Mouse (Mus musculus) natural killer cell, adult 2 months (primary cell): ENCODE measurements around the gene Alas2.

Experiments used
- DNase-seq, 2 experiments: peaks; one replicate each; pipeline ENCODE4 v3.0.0; 2022; ENCODE audit warnings: low spot score in 2 of 2

Gene Alas2

DNA sequence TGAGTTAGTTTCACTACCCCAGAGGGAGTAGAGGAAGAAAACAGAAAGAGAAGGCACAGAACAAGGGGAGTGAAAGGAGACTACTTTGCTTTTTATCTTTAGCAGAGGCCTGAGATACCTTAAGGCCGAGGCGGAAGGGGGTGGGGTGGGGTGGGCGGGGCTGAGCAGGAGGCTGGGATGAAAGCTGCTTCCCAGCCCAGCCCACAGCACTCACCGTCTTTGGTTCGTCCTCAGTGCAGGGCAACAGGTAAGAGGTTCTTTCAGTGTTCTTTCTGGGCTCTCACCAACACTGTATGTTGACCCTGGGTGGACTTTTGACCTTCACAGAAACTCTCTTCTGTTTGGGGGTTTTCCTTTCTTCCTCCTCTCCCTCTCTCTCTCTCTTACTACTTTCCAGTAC lies at the start of gene Alas2:
Alas2 (plus strand) TSS at position 137 of the 400 bp plus-strand sequence.
- DNase-seq: no peak

DNA sequence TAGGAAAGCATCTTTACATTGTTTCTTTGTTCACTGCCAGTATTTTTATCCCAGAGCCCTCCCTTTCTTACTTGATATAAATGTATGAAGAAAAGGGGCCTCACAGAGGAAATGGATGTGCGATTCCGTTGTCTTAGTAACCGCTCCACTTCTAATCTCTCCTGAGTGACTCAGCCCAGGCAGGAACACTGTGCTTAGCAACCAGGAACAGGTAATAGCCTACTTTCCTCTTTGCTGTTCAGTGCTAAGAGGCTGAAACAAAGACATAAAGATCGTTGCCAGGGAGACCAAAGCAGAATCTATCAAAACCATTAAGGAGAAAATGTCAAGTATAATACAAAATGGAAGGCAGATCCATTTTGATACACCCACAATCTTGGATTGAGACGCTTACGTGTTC lies 38.5 kb upstream of the Alas2 start:
- no peak for DNase-seq

DNA sequence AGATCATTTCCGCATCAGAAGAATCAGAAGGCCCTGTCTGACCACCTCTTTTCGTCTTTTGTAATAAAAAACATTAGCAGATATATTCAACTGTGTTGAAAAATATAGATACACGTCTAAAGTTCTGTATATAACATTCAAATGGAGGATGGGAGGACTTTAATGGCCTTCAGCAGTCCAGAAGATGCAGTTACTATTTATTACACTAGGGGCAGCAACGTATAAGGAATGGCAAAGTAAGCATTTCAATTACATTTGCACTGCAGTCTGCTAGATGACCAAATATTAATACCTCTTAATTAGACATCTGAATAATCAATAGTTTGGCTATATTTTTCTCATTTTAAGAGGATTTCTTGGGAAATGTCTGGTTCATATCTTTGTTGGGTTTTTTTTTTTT lies 36.5 kb upstream of the Alas2 start:
- peak in 1 of 2 experiments; percentile 20 for DNase-seq

DNA sequence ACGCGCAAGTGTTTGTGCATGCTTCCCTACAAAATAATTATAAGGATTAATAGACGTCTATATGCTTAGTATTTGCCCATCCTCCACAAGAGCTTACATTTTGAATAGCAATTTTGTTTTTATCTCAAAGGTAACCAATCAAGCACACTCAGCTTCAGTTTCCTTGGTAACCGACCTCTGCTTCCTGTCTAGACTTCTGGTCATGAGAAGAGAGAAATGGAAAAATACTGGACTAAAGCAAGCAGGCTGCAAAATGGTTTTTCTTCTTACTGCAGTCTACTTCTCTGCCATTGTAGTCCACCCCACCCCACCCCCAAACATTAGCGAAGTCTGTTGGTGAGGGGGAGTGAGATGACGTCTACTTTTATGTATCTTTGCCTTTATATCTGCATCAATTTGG lies 35.9 kb upstream of the Alas2 start:
- DNase-seq: no peak

DNA sequence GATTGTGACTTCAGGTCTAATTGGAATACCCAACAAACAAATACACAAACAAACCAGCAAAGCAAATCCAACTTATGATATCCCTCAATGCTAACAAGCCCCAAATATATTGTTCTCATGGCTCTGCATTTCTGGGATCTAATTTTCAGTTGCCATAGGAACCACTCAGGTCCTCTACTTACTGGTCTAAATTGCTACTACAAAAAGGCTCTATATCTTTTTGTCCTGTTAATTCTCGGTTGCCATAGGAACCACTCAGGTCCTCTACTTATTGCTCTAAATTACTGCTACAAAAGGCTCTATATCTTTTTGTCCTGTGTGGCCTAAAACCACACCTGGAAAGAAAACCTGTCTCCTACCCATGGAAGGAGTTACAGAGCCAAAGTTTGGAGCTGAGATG lies 33.0 kb upstream of the Alas2 start:
- no peak for DNase-seq

DNA sequence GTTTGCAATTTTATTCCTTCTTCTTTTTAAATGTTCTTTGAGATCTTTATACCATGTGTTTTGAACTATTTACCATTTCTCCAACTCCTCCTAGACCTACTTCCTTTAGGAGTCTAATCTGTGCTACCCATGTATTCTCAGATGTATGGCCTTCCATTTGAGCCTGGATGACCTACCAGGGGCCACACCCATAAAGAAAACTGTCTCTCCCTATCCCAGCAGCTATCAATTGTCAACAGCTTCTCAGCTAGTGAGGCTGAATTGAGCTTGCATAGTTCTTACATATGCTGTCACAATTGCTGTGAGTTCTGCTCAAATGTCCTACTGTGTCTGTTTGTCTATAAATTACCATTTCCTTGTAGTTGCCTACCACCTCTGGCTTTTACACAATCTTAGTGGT lies 31.2 kb upstream of the Alas2 start:
- no peak for DNase-seq

DNA sequence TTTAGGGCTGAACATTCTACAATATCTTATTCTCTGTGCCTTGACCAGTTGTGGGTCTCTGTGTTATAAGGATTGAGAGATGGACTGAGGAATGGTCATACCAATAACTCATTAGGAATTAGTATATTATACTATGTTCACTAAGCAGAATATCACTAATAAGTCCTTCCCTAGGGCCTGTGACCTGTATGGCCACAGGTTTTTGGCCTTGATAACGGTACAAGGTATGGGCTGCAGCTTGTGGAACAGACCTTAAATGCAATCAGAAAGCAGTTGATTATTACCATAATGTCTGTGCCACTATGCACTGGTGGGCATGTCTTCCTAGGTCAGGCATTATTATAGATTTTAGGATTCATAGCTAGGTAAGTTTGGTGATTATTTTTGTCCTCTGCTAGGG lies 30.7 kb upstream of the Alas2 start:
- DNase-seq: no peak

DNA sequence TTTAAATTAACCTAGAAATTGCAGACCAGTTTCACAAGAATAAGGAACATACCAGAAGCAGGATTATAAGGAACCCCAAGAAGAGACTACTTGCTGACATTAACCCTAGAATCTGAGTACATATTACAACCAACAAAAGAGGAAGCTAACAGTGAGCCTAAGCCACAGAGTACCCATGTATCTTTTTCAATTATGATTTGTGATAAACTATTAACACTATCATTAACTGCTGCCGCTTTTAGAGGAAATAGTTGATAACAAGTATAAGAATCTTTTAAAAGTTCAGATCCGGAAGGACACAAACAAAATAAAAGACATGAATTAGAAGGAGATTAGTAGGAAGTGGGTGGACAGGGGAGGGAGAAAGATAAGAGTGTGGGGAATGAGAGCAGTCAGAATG lies 7.1 kb upstream of the Alas2 start:
- no peak for DNase-seq

DNA sequence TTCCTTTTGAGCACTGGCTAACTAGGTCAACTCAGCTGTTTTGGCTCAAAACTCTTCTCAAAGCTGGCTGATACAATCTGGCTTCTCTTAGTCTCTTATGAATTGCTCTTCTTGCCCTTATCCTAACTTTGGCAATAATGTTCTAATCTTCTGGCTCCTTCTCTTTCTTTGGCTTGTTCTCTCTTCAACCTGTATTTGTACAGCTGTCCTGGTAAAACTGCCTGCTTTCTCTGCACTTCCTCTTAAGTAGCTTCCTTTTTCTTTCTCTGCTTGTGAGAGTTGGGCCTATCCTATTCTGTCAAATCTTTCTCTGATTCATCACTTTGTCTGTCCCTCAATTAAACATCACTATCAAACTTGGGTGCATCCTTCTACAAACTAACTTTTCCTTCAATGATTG lies 5.5 kb upstream of the Alas2 start:
- no peak for DNase-seq

DNA sequence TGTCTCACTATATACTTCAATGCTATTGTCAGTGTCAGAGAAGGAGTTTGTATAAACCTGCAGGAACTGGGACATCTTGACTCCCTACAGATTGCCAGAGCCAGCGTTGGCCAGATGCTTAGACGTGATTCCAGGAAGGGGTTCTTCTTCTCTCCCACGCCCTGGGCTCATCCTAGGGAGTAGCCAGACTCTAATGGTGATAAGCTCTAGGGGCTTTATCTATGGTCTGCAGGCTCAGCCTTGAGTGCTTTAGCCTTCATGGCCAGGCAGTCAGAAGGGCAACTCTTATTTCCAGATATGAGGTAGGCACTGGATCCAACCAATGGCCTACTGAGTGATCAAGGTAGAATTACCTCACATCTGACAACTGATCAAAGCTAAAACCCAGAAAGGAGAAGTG lies 2.5 kb downstream of the Alas2 start:
- DNase-seq: no peak

DNA sequence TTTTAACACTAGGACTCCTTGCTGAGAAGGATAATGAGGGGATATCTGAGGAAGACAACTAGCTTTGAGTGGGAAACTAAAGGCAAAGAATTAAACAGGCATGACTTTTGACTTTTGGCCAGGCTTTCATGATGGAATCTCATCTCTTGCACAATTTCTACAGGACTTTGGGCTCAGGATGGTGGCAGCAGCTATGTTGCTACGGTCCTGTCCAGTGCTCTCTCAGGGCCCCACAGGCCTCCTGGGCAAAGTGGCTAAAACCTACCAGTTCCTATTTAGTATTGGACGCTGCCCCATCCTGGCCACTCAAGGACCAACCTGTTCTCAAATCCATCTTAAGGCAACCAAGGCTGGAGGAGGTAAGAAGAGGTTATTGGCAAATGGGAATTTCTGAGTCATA lies 4.8 kb downstream of the Alas2 start:
- no peak for DNase-seq

DNA sequence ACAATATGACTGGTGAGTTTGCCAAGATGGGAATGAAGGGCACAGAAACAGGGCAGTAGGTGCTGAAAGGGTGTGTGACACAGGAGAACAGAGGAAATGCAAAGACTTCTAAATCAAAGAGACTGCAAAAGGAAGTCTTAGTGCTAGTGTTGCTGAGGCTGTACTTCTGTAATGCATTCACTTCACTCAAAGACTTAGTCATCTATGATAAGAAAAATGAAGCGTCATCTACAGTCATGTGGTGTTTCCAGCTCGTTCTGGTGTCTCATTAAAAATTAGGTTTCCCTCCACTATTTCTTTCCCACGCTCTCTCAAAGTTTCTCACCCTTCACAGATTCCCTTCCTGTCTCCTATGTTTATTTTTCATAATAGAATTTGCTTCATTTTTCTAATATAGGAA lies 6.9 kb downstream of the Alas2 start:
- no peak for DNase-seq

DNA sequence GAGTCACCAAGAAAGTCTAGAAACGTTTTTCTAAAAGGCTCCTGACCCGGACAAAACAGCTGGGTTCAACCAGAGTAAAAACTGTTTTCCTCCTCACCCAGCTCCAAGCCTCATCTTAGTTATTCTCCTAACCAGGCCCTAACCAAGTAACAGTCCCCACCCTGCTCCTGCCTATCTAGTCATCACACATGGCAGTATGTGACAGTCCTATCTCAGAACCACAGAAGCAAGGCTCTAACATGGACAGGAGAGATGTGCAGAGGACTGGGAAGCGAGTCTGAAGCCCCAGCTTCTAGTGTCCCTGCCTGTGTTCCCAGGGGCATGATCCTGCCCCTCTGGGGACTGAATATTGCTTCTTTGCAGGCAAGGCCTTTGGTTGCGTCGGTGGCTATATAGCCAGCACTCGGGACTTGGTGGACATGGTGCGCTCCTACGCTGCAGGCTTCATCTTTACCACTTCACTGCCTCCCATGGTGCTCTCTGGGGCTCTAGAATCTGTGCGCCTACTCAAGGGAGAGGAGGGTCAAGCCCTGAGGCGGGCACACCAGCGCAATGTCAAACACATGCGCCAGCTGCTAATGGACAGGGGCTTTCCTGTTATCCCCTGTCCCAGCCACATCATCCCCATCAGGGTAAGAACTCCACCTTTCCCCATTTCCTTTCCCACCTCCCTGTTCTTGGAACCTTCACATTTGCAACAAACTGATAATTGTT lies 17.6 kb downstream of the Alas2 start:
- no peak for DNase-seq

DNA sequence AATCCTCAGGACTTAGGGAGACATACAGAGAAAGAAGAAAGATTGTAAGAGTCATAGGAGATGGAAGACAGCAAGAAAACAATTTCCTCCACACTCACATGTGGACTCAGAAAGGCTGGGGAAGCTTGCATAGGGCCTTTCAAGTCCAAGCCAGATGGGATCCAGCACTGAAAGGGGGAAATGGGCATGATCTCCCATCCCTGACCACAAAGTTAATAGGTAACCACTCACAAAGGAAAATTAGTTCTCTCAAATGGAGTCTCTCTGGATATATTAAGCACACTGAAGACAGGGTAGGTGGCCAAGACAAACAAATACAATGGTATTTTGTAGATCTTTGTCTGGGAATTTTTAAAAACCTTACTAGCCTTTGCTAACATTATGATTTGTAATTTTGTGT lies 34.7 kb downstream of the Alas2 start:
- no peak for DNase-seq

DNA sequence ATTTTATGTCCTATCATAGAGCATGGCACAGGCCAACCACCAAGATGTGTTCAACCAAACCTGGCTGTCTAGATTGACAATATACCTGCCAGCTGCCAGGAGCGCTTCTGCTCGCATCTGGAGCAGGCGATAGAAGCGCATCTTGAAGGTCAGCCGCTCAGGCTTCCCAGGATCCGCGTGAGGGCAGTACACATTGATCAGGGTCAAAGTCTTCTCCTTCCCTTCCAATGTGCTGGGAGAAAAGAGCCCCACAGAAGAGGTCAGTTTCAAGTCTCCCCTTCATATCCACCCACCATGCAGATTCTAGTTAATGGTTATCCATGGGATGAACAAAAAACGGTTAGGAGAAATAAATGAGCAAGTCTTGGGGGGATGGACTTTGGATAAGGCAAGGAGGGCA lies 37.9 kb downstream of the Alas2 start:
- DNase-seq: no peak

DNA sequence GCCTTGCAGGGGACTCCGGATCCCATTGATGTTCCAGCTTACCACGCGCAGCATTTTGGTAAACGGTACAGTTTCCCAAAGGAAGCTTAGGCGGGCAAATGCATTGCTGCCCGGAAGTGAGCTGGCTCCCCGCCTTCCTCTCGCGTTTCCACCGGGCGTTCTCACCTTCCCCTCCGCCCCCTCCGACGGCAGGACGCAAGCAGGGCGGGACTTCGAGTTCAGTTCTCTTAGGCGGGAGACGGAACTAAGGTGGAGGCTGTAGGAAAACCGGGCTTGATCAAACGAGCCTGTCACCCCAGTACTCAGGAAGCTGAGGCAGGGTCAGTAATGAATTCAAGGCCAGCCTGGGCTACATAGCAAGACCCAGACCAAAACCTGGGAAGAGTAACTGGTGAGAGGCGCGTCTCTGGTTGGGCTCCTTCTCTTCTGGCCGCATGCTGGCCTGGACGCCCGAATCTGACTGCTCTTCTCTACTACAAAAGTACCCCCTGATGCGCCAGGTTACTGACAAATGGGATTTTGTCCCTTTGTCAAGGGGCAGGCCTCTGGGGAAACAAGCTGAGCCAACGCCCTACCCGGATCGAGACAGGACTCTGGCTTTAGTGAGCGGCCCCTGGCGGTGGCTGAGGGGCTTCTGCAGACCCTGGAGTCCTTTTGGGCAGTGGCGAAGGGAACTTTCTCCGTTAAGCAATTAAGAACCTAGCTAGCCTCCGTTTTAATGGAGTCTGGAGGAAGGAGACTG lies 41.0 kb downstream of the Alas2 start, which contains the start of gene Pfkfb1:
Pfkfb1 (plus strand) TSS at position 207 of the 742 bp plus-strand sequence.
- peak; percentile 57 to 59 for DNase-seq

DNA sequence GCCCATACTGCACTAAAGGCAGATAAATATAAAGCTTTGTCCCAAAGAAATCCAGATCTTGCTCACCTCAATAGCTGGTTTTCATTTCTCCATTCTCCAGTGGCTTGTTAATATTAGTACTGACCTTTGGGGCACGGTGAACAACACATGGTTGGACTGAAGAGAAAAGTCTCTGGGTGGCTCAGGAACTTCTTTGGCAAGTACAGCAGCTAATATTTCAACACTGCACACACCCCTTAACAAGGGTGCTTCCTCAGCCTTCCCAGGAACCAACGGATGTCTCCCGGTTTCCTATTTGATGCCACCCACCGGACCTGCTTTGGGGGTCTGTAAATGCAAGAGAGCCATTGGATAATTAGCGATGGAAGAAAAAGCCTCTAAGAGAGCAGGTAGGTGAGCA lies 42.5 kb downstream of the Alas2 start, which contains the start of gene Apex2:
Apex2 (minus strand) TSS at position 173 of the 400 bp plus-strand sequence.
- no peak for DNase-seq

DNA sequence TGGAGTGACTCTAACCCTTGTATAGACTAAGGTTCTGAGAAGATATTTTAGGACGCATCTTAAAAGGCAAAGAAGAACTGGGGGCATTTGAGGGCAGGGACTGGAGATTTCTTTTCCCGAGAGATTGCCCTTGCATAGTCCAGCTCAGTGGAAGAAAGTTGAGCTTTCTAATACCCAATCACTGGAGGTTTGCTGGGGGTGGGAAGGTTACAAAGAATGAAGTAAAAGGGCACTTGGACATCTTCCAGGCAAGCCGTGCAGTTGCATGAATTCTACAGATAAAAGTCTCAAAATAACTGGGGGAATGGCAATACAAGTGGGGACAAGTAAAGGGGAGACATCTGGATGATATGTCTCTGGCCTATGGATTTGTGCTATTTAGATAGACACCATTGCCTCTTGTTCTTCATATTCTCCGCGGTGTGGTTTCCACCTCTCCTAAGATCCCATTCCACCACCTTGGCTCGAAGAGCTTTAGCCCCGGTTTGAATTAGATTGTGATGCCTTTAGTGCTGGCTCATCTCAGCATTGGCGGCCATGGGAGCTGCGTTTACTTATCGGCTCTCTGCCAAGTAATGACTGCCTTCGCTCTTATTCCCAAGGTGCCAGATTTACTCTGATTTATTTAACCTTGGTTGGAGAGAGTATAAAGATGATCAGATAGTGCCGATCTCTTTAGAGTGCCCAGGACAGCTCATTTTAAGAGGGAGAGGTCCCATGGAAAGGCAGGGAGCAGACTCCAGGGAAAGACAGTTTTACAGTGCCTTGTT lies 46.3 kb downstream of the Alas2 start:
- DNase-seq: no peak

DNA sequence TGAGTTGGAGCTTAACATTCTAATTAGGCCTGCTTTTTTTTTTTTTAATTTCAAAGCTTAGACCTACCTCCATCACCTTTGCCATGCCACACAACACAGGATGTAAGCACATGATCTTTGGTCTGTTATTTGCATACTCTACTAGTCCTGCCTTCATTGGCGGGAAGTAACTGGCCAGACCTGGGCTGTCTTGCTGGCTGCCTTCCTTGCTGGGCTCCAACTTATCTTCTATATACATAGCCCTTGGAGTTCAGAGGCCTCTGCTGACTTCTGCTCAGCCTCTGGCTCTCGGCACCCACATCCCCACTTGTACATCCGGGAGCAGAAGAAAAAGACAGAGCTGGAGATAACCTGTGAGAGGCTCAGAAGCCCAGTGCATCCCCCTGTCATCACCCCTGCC lies 47.0 kb downstream of the Alas2 start:
- DNase-seq: no peak

DNA sequence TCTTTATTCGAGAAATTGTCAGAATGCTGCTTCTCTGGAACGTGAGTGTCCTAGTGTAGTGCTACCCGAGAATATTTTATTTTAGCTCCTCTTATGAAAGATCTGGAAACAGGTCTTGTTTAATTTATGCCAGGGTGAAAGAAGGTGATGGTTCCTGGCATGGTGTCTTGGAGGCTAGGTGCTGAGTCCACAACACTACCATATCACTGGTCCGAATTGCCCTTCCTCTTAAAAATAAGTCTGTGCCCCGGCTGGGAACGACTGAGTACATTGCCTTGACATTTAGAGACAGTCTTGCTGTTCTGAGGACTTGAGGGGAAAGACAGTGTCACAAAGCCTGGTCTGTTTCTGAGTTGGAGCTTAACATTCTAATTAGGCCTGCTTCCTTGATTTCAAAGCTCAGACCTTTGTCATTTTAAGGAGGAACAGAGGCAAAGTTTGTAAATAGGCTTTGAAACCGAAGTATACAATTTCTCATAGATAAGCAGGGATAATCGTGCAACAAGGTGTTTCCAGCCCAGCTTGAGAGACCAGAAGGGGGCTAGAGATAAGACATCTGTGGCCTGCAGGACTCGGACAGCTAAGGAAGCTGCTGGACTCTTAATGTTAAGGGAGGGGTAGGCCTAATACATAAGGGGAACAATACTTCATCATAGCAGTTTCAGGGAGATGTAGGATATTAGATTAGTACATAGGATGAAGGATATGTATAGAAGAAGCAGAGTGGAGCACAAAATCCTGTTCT lies 48.0 kb downstream of the Alas2 start:
- no peak for DNase-seq

DNA sequence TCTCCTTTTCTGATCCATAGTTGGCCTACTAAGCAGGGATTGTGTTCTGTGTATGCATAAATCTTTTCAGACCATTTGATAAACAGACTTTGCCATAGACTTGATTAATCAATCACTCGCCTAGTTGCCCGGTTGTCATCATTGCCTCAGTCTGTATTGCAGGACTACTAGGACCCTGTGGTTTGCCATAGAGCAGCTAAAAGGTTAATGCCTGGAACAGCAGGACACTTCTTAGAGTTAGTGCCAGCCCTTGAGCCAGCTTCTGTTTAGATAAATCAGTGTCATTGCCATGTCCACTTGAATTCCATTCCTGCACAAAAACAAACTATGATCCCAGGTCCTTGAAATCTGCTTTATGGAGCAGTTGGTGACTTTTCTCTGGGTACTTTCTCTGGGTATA lies 51.7 kb downstream of the Alas2 start:
- DNase-seq: no peak
